Mouse (Mus musculus): ENCODE measurements around the gene Actrt2. TPM values are rescaled to one million over a fixed set of nuclear protein-coding genes. Genes with fewer than 3 reads are reported as not detected.

Actrt2 gene
- polyA plus RNA-seq, 1 experiment from 2014 or later = not detected

DNA sequence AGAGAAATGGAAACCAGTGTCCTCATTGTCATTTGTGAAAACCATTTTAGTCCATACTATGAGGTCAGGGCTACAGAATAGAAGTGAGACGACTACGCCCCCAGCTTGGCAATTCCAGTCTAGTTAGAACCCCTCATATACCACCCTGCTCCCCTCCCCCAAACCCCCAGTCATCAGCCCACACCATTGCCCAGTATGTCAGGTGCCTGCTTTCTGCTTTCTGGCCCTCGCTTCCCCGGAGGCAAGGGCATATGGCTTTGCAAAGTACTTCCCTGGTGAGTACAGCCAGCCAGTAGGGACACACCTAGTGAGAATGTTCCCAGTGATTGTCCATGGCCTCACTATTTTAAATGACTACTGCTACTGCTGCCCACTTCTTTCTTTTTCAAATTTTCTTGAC is 6.3 kb upstream of the Actrt2 start:
- Histone ChIP-seq H3K27me3 (ENCODE audit: control insufficient read depth, insufficient read depth, low read depth, low read length) (0 out of 2 replicates have a peak, but pooled peaks cover 4% of the 10 kb centered on the region), H3K27ac (ENCODE audit: low read length) (no peak overlapping the region), H3K4me1 (ENCODE audit: control insufficient read depth, low read depth, low read length) (no peaks in the 10 kb centered on the region), H3K4me2 (ENCODE audit: low read depth, low read length) (no peak overlapping the region), H3K4me3 (ENCODE audit: low read depth, low read length) (no peak overlapping the region), H3K36me3 (ENCODE audit: control insufficient read depth, insufficient read depth) (no peaks in the 10 kb centered on the region), H3K9ac (ENCODE audit: low read depth, low read length) (no peak overlapping the region), H3K9me3 (replicated peaks; ENCODE audit: control insufficient read depth, low read length) (no peaks in the 10 kb centered on the region)
- 55% methylated on average over 4 of the region's 4 CpGs for WGBS (ENCODE audit: insufficient replicate concordance)
- ATAC-seq (ENCODE audit: low read depth) = no peak

- H3K9ac ChIP-seq (ENCODE audit: low read depth, low read length) = no peak overlapping the region
- 22% methylated on average over 1 of the region's 1 CpGs for WGBS (ENCODE audit: insufficient replicate concordance)
These were observed 4.4 kb upstream of the Actrt2 start for GRCm38 (mm10) chr4:154672027-154672426.

DNA sequence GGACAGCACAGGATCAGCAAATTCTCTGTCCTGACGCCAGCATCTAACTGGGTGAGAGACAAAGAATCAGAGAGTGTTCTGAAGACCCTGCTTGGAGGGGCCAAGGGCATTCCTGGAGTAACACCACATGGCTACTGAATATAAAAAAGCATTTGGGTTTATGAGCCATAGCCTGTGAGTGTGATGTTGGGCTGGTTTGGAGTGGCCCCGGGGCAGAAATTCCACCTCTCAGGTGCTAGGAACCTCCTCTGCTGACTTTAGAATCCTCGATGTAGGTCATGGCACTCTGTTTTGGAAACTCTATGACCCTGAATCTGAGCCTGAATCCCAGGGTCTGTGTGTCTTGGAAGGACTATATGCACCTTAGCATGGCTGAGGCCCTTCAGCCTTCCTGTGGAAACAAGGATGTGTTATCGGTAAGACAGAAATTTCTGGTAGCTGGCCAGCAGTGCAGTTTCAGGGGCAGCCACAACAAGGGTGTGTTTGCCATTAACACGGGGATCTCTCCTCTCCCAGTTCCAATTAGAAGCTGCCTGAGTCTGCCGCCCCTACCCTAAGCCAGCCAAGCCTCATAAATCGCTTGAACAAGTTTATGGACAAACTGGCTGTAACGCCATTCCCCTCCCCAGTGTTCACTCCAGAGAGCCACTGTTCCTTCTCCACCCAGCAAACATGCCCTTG is 3.7 kb upstream of the Actrt2 start:
- Histone ChIP-seq H3K4me1 (ENCODE audit: control insufficient read depth, low read depth, low read length) (no peaks in the 10 kb centered on the region), H3K9me3 (replicated peaks; ENCODE audit: control insufficient read depth, low read length) (no peaks in the 10 kb centered on the region), H3K4me2 (ENCODE audit: low read depth, low read length) (no peak overlapping the region), H3K27me3 (ENCODE audit: control insufficient read depth, insufficient read depth, low read depth, low read length) (0 out of 2 replicates have a peak, but pooled peaks cover 4% of the 10 kb centered on the region), H3K4me3 (ENCODE audit: low read depth, low read length) (no peak overlapping the region), H3K27ac (ENCODE audit: low read length) (no peak overlapping the region), H3K9ac (ENCODE audit: low read depth, low read length) (no peak overlapping the region), H3K36me3 (ENCODE audit: control insufficient read depth, insufficient read depth) (no peaks in the 10 kb centered on the region)
- WGBS (ENCODE audit: insufficient replicate concordance) = 59% methylated on average over 8 of the region's 8 CpGs
- no peak for ATAC-seq (ENCODE audit: low read depth)

More at GRCm38 (mm10) chr4:154672027-154672426, 4.4 kb upstream of the Actrt2 start:
- H3K4me3 ChIP-seq (ENCODE audit: low read depth, low read length) = no peak overlapping the region
- H3K27me3 ChIP-seq (ENCODE audit: control insufficient read depth, insufficient read depth, low read depth, low read length) = 0 out of 2 replicates have a peak, but pooled peaks cover 4% of the 10 kb centered on the region
- no peaks in the 10 kb centered on the region for H3K4me1 ChIP-seq (ENCODE audit: control insufficient read depth, low read depth, low read length)
- no peak overlapping the region for H3K27ac ChIP-seq (ENCODE audit: low read length)
- ATAC-seq (ENCODE audit: low read depth) = no peak
- no peaks in the 10 kb centered on the region for H3K9me3 ChIP-seq (replicated peaks; ENCODE audit: control insufficient read depth, low read length)
- H3K36me3 ChIP-seq (ENCODE audit: control insufficient read depth, insufficient read depth) = no peaks in the 10 kb centered on the region
- no peak overlapping the region for H3K4me2 ChIP-seq (ENCODE audit: low read depth, low read length)

DNA sequence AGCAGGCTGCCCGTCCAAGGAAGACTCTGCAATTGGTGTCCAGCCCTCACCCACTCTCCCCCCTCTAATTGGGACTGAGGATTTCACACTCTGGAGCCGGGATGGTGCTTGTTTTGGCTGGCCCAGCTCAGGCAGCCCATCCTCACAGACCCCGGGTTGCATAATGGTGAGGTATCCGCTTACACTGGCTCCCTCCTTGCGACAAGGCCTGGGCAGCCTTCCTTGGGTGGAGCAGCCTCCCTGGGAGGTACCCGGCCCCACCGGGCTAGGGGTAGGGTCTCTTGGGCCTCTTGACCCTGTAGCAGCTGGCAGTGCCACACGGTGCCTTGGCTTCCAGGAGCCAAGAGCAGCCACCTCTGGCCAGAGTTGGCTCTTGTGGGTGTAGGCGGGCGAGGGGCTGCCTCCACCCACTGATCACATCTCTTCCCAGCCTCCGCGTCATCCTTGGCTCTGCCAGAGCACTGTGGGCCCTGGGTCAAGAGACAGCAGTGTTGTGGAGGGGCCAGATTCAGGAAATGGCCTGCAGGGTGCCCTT is 4.9 kb downstream of the Actrt2 start:
- no peaks in the 10 kb centered on the region for H3K36me3 ChIP-seq (ENCODE audit: control insufficient read depth, insufficient read depth)
- no peak overlapping the region for H3K4me3 ChIP-seq (ENCODE audit: low read depth, low read length)
- no peak overlapping the region for H3K4me2 ChIP-seq (ENCODE audit: low read depth, low read length)
- H3K9ac ChIP-seq (ENCODE audit: low read depth, low read length) = no peak overlapping the region
- H3K9me3 ChIP-seq (replicated peaks; ENCODE audit: control insufficient read depth, low read length) = no peaks in the 10 kb centered on the region
- H3K27ac ChIP-seq (ENCODE audit: low read length) = no peak overlapping the region
- ATAC-seq (ENCODE audit: low read depth) = no peak
- WGBS (ENCODE audit: insufficient replicate concordance) = 55% methylated on average over 12 of the region's 12 CpGs
- H3K27me3 ChIP-seq (ENCODE audit: control insufficient read depth, insufficient read depth, low read depth, low read length) = no peaks in the 10 kb centered on the region; the same call in 1 of the 2 replicates
- no peaks in the 10 kb centered on the region for H3K4me1 ChIP-seq (ENCODE audit: control insufficient read depth, low read depth, low read length)

- H3K36me3 ChIP-seq (ENCODE audit: control insufficient read depth, insufficient read depth) = no peaks in the 10 kb centered on the region
- no peak overlapping the region for H3K4me3 ChIP-seq (ENCODE audit: low read depth, low read length)
- H3K4me1 ChIP-seq (ENCODE audit: control insufficient read depth, low read depth, low read length) = no peaks in the 10 kb centered on the region
- H3K9ac ChIP-seq (ENCODE audit: low read depth, low read length) = no peak overlapping the region
- ATAC-seq (ENCODE audit: low read depth) = no peak
- no peaks in the 10 kb centered on the region for H3K9me3 ChIP-seq (replicated peaks; ENCODE audit: control insufficient read depth, low read length)
- H3K4me2 ChIP-seq (ENCODE audit: low read depth, low read length) = no peak overlapping the region
- no peak overlapping the region for H3K27ac ChIP-seq (ENCODE audit: low read length)
- no peaks in the 10 kb centered on the region; the same call in 1 of the 2 replicates for H3K27me3 ChIP-seq (ENCODE audit: control insufficient read depth, insufficient read depth, low read depth, low read length)
- 37% methylated on average over 6 of the region's 6 CpGs for WGBS (ENCODE audit: insufficient replicate concordance)
These were observed 6.4 kb downstream of the Actrt2 start for GRCm38 (mm10) chr4:154661256-154661655.

GRCm38 (mm10) chr4:154660025-154660424 is 7.6 kb downstream of the Actrt2 start:
- Histone ChIP-seq H3K4me2 (ENCODE audit: low read depth, low read length) (no peak overlapping the region), H3K4me3 (ENCODE audit: low read depth, low read length) (no peak overlapping the region), H3K36me3 (ENCODE audit: control insufficient read depth, insufficient read depth) (no peaks in the 10 kb centered on the region), H3K9ac (ENCODE audit: low read depth, low read length) (no peak overlapping the region), H3K27me3 (ENCODE audit: control insufficient read depth, insufficient read depth, low read depth, low read length) (no peaks in the 10 kb centered on the region; the same call in 1 of the 2 replicates), H3K4me1 (ENCODE audit: control insufficient read depth, low read depth, low read length) (no peaks in the 10 kb centered on the region), H3K27ac (ENCODE audit: low read length) (no peak overlapping the region), H3K9me3 (replicated peaks; ENCODE audit: control insufficient read depth, low read length) (no peaks in the 10 kb centered on the region)
- ATAC-seq (ENCODE audit: low read depth) = no peak

DNA sequence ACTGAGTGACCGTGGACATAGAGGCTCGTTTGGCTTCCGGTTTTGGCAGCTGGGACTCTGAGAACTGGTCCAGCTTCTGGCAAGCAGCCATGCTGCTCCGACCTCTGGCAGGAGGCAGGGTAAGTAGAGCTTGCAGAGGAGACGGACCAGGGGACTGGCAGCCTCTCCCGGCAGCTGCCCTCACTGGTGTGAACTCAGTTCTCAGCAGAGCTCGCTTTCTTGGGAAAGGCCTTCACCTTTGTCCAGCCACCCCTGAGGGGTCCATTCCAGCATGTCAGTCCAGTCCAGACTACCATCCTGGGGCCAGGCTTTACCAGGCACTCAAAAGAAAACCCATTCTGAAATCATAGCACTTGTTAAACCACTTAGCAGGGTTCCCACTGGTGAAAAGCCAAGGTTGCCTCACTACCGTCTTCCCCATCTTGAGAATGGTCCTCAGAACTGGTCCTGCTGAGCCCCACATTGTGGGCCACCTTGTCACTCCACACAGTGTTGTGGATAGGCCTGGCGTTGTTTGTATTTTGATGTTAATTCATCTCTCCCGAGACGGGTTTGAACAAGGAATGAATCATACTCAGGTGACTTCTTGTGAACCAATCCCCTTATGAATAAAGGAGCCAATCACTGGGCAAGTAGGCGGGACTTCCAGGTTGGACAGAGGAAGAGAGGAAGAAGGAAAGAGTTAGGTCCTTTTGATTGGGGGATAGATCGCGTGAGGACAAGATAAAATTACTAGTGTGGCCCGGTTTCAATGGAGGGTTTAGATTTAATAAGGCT is 12.3 kb downstream of the Actrt2 start:
- Histone ChIP-seq H3K4me3 (ENCODE audit: low read depth, low read length) (no peak overlapping the region), H3K36me3 (ENCODE audit: control insufficient read depth, insufficient read depth) (no peaks in the 10 kb centered on the region), H3K27ac (ENCODE audit: low read length) (no peak overlapping the region), H3K4me1 (ENCODE audit: control insufficient read depth, low read depth, low read length) (no peaks in the 10 kb centered on the region), H3K9me3 (replicated peaks; ENCODE audit: control insufficient read depth, low read length) (no peaks in the 10 kb centered on the region), H3K27me3 (ENCODE audit: control insufficient read depth, insufficient read depth, low read depth, low read length) (no peaks in the 10 kb centered on the region; the same call in none of the 2 replicates), H3K9ac (ENCODE audit: low read depth, low read length) (no peak overlapping the region), H3K4me2 (ENCODE audit: low read depth, low read length) (no peak overlapping the region)
- WGBS (ENCODE audit: insufficient replicate concordance) = 66% methylated on average over 15 of the region's 15 CpGs
- ATAC-seq (ENCODE audit: low read depth) = no peak

- Histone ChIP-seq H3K4me1 (ENCODE audit: control insufficient read depth, low read depth, low read length) (no peaks in the 10 kb centered on the region), H3K4me2 (ENCODE audit: low read depth, low read length) (no peak overlapping the region)
- 20% methylated on average over 5 of the region's 5 CpGs for WGBS (ENCODE audit: insufficient replicate concordance)
These were observed 15.2 kb downstream of the Actrt2 start for GRCm38 (mm10) chr4:154652494-154652893.

More at GRCm38 (mm10) chr4:154652494-154652893, 15.2 kb downstream of the Actrt2 start:
- ATAC-seq (ENCODE audit: low read depth) = no peak
- Histone ChIP-seq H3K27ac (ENCODE audit: low read length) (no peak overlapping the region), H3K36me3 (ENCODE audit: control insufficient read depth, insufficient read depth) (no peaks in the 10 kb centered on the region), H3K9me3 (replicated peaks; ENCODE audit: control insufficient read depth, low read length) (no peaks in the 10 kb centered on the region), H3K9ac (ENCODE audit: low read depth, low read length) (no peak overlapping the region), H3K4me3 (ENCODE audit: low read depth, low read length) (no peak overlapping the region), H3K27me3 (ENCODE audit: control insufficient read depth, insufficient read depth, low read depth, low read length) (no peaks in the 10 kb centered on the region; the same call in 1 of the 2 replicates)
